Mouse (Mus musculus): ENCODE data around the gene Cfap100. TPM values are rescaled to one million over a fixed set of nuclear protein-coding genes. Genes with fewer than 3 reads are reported as not detected.

The Cfap100 gene
- polyA plus RNA-seq (2015; fragmentation: Nextera tagmentation; extraction: Ambion mirVana) = 6.7 and 7.2 TPM in 2 replicates

- no peaks in the 10 kb centered on the region for H3K9me3 ChIP-seq
- peak within 1 kb of the TSS; percentile 76 for H3K4me2 ChIP-seq
- peak; percentile 89 for ATAC-seq (ENCODE audit: low FRiP score, low read depth)
- no peaks in the 10 kb centered on the region for H3K27me3 ChIP-seq
- H3K27ac ChIP-seq (replicated peaks) = peak within 1 kb of the TSS; percentile 56
- peak within 1 kb of the TSS; percentile 32 for H3K9ac ChIP-seq
- WGBS = under 1% methylated on average over 31 of the region's 31 CpGs
- H3K4me3 ChIP-seq = peak within 1 kb of the TSS; percentile 39
- H3K36me3 ChIP-seq = no peaks in the 10 kb centered on the region
- H3K4me1 ChIP-seq (replicated peaks) = peaks cover 15% of the 10 kb centered on the region
Observed at GRCm38 (mm10) chr6:90428380-90428974, at the start of gene Cfap100. Cfap100 (minus strand) TSS chr6:90428797.

GRCm38 (mm10) chr6:90476941-90477518 lies 48.4 kb upstream of the Cfap100 start:
- Histone ChIP-seq H3K4me1 (replicated peaks) (no peaks in the 10 kb centered on the region; the same call in 1 of the 2 replicates), H3K27ac (replicated peaks) (no peak overlapping the region), H3K9ac (no peak overlapping the region), H3K4me3 (no peak overlapping the region), H3K27me3 (no peaks in the 10 kb centered on the region), H3K4me2 (no peak overlapping the region), H3K36me3 (no peaks in the 10 kb centered on the region), H3K9me3 (no peaks in the 10 kb centered on the region)
- ATAC-seq (ENCODE audit: low FRiP score, low read depth) = no peak; the same call in 1 of the 2 replicates
- 60% methylated on average over 14 of the region's 14 CpGs for WGBS

GRCm38 (mm10) chr6:90475854-90476212 lies 47.2 kb upstream of the Cfap100 start:
- Histone ChIP-seq H3K36me3 (no peaks in the 10 kb centered on the region), H3K4me1 (replicated peaks) (peaks cover 9% of the 10 kb centered on the region; the same call in 1 of the 2 replicates), H3K4me2 (no peak overlapping the region), H3K4me3 (no peak overlapping the region), H3K27ac (replicated peaks) (no peak overlapping the region), H3K27me3 (no peaks in the 10 kb centered on the region), H3K9ac (no peak overlapping the region), H3K9me3 (no peaks in the 10 kb centered on the region)
- no peak for ATAC-seq (ENCODE audit: low FRiP score, low read depth)
- WGBS = 66% methylated on average over 3 of the region's 3 CpGs

GRCm38 (mm10) chr6:90475176-90475853 lies 46.7 kb upstream of the Cfap100 start:
- Histone ChIP-seq H3K4me3 (no peak overlapping the region), H3K27ac (replicated peaks) (no peak overlapping the region), H3K4me2 (no peak overlapping the region), H3K9me3 (no peaks in the 10 kb centered on the region), H3K4me1 (replicated peaks) (peaks cover 12% of the 10 kb centered on the region; the same call in 1 of the 2 replicates), H3K27me3 (no peaks in the 10 kb centered on the region), H3K36me3 (no peaks in the 10 kb centered on the region), H3K9ac (no peak overlapping the region)
- ATAC-seq (ENCODE audit: low FRiP score, low read depth) = no peak
- WGBS = 83% methylated on average over 4 of the region's 4 CpGs

GRCm38 (mm10) chr6:90474361-90474750 lies 45.8 kb upstream of the Cfap100 start:
- H3K4me1 ChIP-seq (replicated peaks) = peaks cover 12% of the 10 kb centered on the region; the same call in 1 of the 2 replicates
- WGBS = 87% methylated on average over 3 of the region's 3 CpGs
- no peak for ATAC-seq (ENCODE audit: low FRiP score, low read depth)

GRCm38 (mm10) chr6:90473630-90474360 lies 45.2 kb upstream of the Cfap100 start:
- no peak for ATAC-seq (ENCODE audit: low FRiP score, low read depth)
- Histone ChIP-seq H3K9me3 (no peaks in the 10 kb centered on the region), H3K27me3 (no peaks in the 10 kb centered on the region), H3K27ac (replicated peaks) (no peak overlapping the region), H3K4me1 (replicated peaks) (peaks cover 12% of the 10 kb centered on the region; the same call in 1 of the 2 replicates), H3K9ac (no peak overlapping the region), H3K4me2 (no peak overlapping the region), H3K36me3 (no peaks in the 10 kb centered on the region), H3K4me3 (no peak overlapping the region)
- 95% methylated on average over 24 of the region's 24 CpGs for WGBS

More at GRCm38 (mm10) chr6:90474361-90474750, 45.8 kb upstream of the Cfap100 start:
- Histone ChIP-seq H3K4me2 (no peak overlapping the region), H3K36me3 (no peaks in the 10 kb centered on the region), H3K27ac (replicated peaks) (no peak overlapping the region), H3K27me3 (no peaks in the 10 kb centered on the region), H3K9me3 (no peaks in the 10 kb centered on the region), H3K9ac (no peak overlapping the region), H3K4me3 (no peak overlapping the region)

- H3K9me3 ChIP-seq = no peaks in the 10 kb centered on the region
- WGBS = 92% methylated on average over 3 of the region's 3 CpGs
- H3K9ac ChIP-seq = no peak overlapping the region
- no peak overlapping the region for H3K4me3 ChIP-seq
- H3K4me2 ChIP-seq = no peak overlapping the region
- no peaks in the 10 kb centered on the region for H3K27me3 ChIP-seq
- H3K36me3 ChIP-seq = no peaks in the 10 kb centered on the region
- no peak overlapping the region for H3K27ac ChIP-seq (replicated peaks)
- H3K4me1 ChIP-seq (replicated peaks) = peaks cover 17% of the 10 kb centered on the region; the same call in 1 of the 2 replicates
- no peak for ATAC-seq (ENCODE audit: low FRiP score, low read depth)
Observed at GRCm38 (mm10) chr6:90472697-90473096, 44.1 kb upstream of the Cfap100 start.

- H3K4me2 ChIP-seq = no peak overlapping the region
- no peak for ATAC-seq (ENCODE audit: low FRiP score, low read depth)
- no peak overlapping the region for H3K9ac ChIP-seq
- no peak overlapping the region for H3K4me3 ChIP-seq
- WGBS = 81% methylated on average over 4 of the region's 4 CpGs
- H3K4me1 ChIP-seq (replicated peaks) = peaks cover 17% of the 10 kb centered on the region; the same call in 1 of the 2 replicates
- H3K36me3 ChIP-seq = no peaks in the 10 kb centered on the region
- H3K27ac ChIP-seq (replicated peaks) = no peak overlapping the region
- no peaks in the 10 kb centered on the region for H3K27me3 ChIP-seq
- H3K9me3 ChIP-seq = no peaks in the 10 kb centered on the region
Observed at GRCm38 (mm10) chr6:90472079-90472478, 43.5 kb upstream of the Cfap100 start.

GRCm38 (mm10) chr6:90470947-90471541 lies 42.4 kb upstream of the Cfap100 start:
- peak; percentile 59 for ATAC-seq (ENCODE audit: low FRiP score, low read depth)
- Histone ChIP-seq H3K36me3 (no peaks in the 10 kb centered on the region), H3K9me3 (no peaks in the 10 kb centered on the region), H3K27ac (replicated peaks) (peak overlapping the region; percentile 68), H3K27me3 (no peaks in the 10 kb centered on the region), H3K9ac (no peak overlapping the region), H3K4me3 (no peak overlapping the region), H3K4me2 (no peak overlapping the region), H3K4me1 (replicated peaks) (peaks cover 21% of the 10 kb centered on the region; the same call in 1 of the 2 replicates)
- 56% methylated on average over 12 of the region's 12 CpGs for WGBS

GRCm38 (mm10) chr6:90470255-90470654 lies 41.7 kb upstream of the Cfap100 start:
- no peak for ATAC-seq (ENCODE audit: low FRiP score, low read depth)
- H3K4me3 ChIP-seq = no peak overlapping the region

GRCm38 (mm10) chr6:90469041-90469440 lies 40.4 kb upstream of the Cfap100 start:
- no peak overlapping the region for H3K4me3 ChIP-seq
- H3K36me3 ChIP-seq = no peaks in the 10 kb centered on the region
- H3K27ac ChIP-seq (replicated peaks) = no peak overlapping the region
- H3K9me3 ChIP-seq = no peaks in the 10 kb centered on the region
- H3K4me2 ChIP-seq = no peak overlapping the region
- 92% methylated on average over 6 of the region's 6 CpGs for WGBS
- no peak for ATAC-seq (ENCODE audit: low FRiP score, low read depth)
- no peak overlapping the region for H3K9ac ChIP-seq
- peaks cover 26% of the 10 kb centered on the region for H3K4me1 ChIP-seq (replicated peaks)
- H3K27me3 ChIP-seq = 0 out of 2 replicates have a peak, but pooled peaks cover 3% of the 10 kb centered on the region

More at GRCm38 (mm10) chr6:90470255-90470654, 41.7 kb upstream of the Cfap100 start:
- Histone ChIP-seq H3K36me3 (no peaks in the 10 kb centered on the region), H3K27ac (replicated peaks) (no peak overlapping the region), H3K9me3 (no peaks in the 10 kb centered on the region), H3K9ac (no peak overlapping the region), H3K27me3 (no peaks in the 10 kb centered on the region), H3K4me1 (replicated peaks) (peaks cover 23% of the 10 kb centered on the region; the same call in 1 of the 2 replicates), H3K4me2 (no peak overlapping the region)
- 96% methylated on average over 2 of the region's 2 CpGs for WGBS

All from hindbrain, embryonic 15.5 days (tissue).